Mouse (Mus musculus) kidney, embryonic 16.5 days (tissue): ENCODE results near the gene Nup107. TPM values are rescaled to one million over a fixed set of nuclear protein-coding genes. Genes with fewer than 3 reads are reported as not detected.
"Not testable (repeated sequence)": the region's sequence is repeated elsewhere in the genome, so short reads cannot be mapped to it uniquely, and the experiment has no call there.

ENCODE experiments used
- ATAC-seq: fragments of 200-750 bp; cut with Nextera tagmentation; 2 replicates; pipeline ENCODE4 v1.8.0; 2017; ENCODE audit warnings: moderate TSS enrichment; ENCODE audit not compliant: low FRiP score, low TSS enrichment
- H3K27ac ChIP-seq: fragments of 300-500 bp; sonication (generic); 2 replicates; pipeline ENCODE4 v1.5.1; 2014; ENCODE audit warnings: low read length
- H3K27me3 ChIP-seq: fragments of 300-500 bp; sonication (generic); 2 replicates; pipeline ENCODE4 v1.6.1; 2014; ENCODE audit warnings: low read length, control low read depth, mixed read lengths; ENCODE audit not compliant: insufficient read depth
- H3K36me3 ChIP-seq: fragments of 300-500 bp; sonication (generic); 2 replicates; pipeline ENCODE4 v1.6.1; 2014; ENCODE audit warnings: low read length, control low read depth, mixed read lengths; ENCODE audit not compliant: insufficient read depth
- H3K4me1 ChIP-seq: fragments of 300-500 bp; sonication (generic); 2 replicates; pipeline ENCODE4 v1.6.1; 2014; ENCODE audit warnings: low read length, control low read depth, mixed read lengths; ENCODE audit not compliant: insufficient read depth
- H3K4me2 ChIP-seq: fragments of 300-500 bp; sonication (generic); replicated peaks from 2 replicates; pipeline ENCODE4 v1.6.1; 2014; ENCODE audit warnings: low read depth, low read length
- H3K4me3 ChIP-seq: fragments of 300-500 bp; sonication (generic); 2 replicates; pipeline ENCODE4 v1.5.1; 2014; ENCODE audit warnings: mild to moderate bottlenecking, low read length
- H3K9ac ChIP-seq: fragments of 300-500 bp; sonication (generic); replicated peaks from 2 replicates; pipeline ENCODE4 v1.6.1; 2014; ENCODE audit warnings: low read length
- H3K9me3 ChIP-seq: fragments of 300-500 bp; sonication (generic); 2 replicates; pipeline ENCODE4 v1.6.1; 2016; ENCODE audit warnings: low read length, control low read depth
- WGBS: fragments of 180-500 bp; shearing (Covaris S2); extraction: QIAGEN DNeasy Blood & Tissue Kit; methylation state at CpG from one replicate; pipeline ENCODE4 v1.1.7; 2014; 5-methylcytosine and 5-hydroxymethylcytosine counted together
- polyA plus RNA-seq: library from polyadenylated mRNA; unstranded; fragments of >200 nt; fragmentation: Nextera tagmentation; extraction: Ambion mirVana; gene quantifications from 2 replicates; pipeline ENCODE4 v1.2.1, GENCODE M21; 2015

Nup107 gene
- polyA plus RNA-seq, 1 experiment from 2014 or later: 64.8 TPM

DNA sequence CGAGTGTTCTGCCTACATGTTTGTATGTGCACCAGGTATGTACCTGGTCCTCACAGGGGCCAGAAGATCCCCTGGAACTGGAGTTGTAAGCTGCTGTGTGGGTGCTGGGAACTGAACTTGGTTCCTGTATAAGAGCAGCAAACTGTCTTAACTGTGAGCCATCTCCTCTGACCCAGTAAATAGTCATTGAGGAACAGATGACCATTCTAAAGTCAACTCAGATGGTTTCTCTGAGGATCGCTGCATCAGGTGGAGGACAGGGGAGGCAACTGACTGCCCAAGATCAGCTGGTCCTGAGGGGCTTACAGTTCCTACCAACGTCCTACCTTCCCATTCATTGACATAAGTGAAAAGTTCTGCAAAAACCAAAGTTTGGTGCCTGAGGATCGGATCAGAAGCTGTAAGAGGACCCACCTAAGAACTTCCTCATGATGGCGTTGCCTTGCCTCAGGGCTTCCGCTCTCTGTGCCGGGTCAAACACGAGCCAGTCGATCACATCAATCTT lies 31.6 kb downstream of the Nup107 start:
- H3K9ac ChIP-seq: no peak overlapping the region
- H3K9me3 ChIP-seq: no peaks in the 10 kb centered on the region
- H3K4me2 ChIP-seq: no peak overlapping the region
- 95% methylated on average over 9 of the region's 9 CpGs for WGBS
- H3K36me3 ChIP-seq: peaks cover 85% of the 10 kb centered on the region
- ATAC-seq: no peak
- H3K4me3 ChIP-seq: no peak overlapping the region
- H3K27ac ChIP-seq: no peak overlapping the region
- H3K27me3 ChIP-seq: no peaks in the 10 kb centered on the region
- H3K4me1 ChIP-seq: no peaks in the 10 kb centered on the region

DNA sequence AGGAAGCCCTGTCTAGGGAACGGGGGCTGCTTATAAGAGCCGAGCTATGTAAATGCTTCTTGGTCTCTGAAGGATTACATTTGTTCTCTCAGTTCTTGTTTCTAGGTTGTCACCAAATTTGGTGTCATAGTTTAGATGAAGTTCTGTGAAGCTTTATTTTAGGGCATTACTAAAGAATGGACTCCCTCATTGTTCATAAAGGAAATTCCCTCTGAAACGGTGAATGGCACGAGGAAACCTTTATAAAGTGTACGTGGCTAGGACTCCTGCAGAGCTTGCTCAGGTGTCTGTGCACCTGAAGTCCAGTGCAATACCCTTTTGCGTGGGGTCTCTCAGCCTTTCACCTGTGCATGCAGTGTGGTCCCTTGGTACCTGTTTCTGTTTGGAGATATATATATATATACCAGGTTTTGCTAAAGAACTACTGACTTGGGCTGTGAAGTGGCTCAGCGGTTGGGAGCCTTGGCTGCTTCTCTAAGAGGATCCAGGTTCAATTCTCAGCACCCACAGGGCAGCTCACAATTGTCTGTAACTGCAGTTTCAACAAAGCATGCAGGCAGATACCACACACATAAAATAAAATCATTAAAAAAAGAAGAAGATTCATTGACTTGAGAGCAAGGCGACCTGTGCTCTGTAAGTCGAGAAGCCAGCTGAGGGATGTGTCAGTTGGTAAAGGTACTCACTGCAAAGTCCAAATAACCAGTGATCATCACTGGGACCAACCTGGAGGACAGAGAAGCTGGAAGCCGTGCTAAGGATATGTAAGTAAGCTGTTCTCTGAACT lies 32.5 kb downstream of the Nup107 start:
- Histone ChIP-seq H3K9ac (no peak overlapping the region), H3K4me2 (no peak overlapping the region), H3K36me3 (peaks cover 86% of the 10 kb centered on the region), H3K27ac (no peak overlapping the region), H3K27me3 (no peaks in the 10 kb centered on the region), H3K9me3 (no peaks in the 10 kb centered on the region), H3K4me3 (no peak overlapping the region), H3K4me1 (no peaks in the 10 kb centered on the region)
- ATAC-seq: no peak
- 91% methylated on average over 10 of the region's 10 CpGs for WGBS

DNA sequence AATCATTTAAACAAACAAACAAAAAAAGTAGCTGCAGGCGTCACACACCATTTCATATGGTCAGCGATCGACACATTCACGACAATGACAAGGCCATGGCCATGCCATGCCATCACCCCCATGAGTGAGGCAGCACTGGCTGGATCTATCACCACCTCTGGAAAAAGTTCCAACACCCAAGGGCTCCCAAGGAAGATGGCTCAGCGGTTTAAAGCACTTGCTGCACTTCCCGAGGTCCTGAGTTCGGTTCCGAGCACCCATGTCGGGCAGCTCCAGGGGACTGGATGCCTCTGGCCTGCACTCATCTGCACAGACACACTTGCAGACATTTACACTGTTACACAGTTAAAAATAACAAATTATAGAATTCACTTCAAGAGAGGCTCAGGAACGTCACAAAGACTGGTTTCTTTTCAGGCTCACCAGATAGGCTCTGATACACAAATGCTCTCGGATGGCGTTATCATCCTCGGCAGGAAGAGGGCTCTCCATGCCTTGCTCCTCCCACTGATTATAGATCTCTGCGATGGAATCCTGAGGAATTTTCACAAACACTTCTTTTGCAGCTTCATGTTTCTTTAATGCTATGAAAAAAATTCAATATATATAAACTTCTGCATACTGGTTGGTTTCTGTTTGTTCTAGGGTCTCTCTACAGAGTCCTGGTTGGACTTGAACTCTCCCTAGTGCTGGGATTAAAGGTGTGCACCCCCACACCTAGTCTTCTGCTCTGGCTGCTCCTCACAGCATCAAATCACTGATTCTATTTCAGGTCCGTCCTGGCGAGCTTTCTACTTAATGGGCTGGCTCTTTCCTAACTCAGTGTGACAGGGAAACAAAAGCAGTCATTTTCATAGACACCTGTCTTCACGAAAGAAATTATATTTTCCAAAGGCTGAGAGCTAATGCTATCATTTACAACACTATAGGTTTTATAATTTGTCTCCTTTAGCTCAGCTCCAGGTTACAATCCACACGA lies 33.5 kb downstream of the Nup107 start:
- H3K36me3 ChIP-seq: peaks cover 87% of the 10 kb centered on the region
- WGBS: 89% methylated on average over 18 of the region's 18 CpGs

DNA sequence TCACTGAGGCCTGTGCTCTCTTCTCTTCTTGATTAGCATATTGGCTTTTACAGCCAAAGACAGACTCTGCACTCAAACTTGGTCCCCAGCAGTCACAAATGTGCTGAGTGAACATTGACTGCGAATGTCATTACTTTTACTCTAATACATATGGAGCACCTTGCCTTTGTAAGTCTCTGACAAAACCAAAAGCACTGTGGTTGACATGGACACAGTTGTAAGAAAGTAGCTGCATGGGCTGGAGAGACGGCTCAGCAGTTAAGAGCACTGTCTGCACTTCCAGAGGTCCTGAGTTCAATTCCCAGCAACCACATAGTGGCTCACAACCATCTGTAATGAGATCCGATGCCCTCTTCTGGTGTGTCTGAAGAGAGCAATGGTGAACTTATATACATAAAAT lies 34.2 kb downstream of the Nup107 start:
- H3K27ac ChIP-seq, H3K4me1 ChIP-seq, ATAC-seq, H3K4me2 ChIP-seq, H3K9me3 ChIP-seq, H3K9ac ChIP-seq, H3K4me3 ChIP-seq, H3K27me3 ChIP-seq: not testable (repeated sequence)
- H3K36me3 ChIP-seq: peaks cover 82% of the 10 kb centered on the region
- WGBS: 96% methylated on average over 3 of the region's 3 CpGs

More for the DNA sequence above, 33.5 kb downstream of the Nup107 start:
- ATAC-seq: no peak
- Histone ChIP-seq H3K9me3 (no peaks in the 10 kb centered on the region), H3K27ac (no peak overlapping the region), H3K4me2 (no peak overlapping the region), H3K4me1 (no peaks in the 10 kb centered on the region), H3K4me3 (no peak overlapping the region), H3K27me3 (no peaks in the 10 kb centered on the region), H3K9ac (no peak overlapping the region)

DNA sequence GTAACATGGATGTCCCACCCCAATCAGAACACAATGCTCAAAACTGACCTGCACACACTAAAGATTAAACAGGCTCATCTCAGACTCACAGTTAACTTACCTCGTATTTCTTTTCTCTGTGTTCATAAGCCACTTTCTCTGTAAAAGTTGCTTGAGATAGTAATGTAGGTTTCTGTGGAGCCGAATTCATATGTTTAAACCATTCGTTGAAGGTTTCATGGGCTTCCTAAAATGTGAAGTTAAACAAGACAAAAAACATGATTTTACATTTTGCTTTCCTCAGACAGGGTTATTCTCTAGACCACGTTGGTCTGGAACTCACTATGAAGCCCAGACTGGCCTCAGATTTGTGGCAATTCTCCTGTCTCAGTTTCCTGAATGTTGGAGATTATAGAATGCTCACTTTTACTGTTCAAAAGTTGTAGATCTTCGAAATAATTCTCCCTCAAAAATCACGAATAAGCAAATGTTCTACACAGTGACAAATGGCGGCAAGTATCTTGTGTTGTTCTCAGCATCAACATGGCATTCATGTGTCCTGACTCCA lies 34.6 kb downstream of the Nup107 start:
- H3K27me3 ChIP-seq: no peaks in the 10 kb centered on the region
- H3K27ac ChIP-seq: no peak overlapping the region
- H3K36me3 ChIP-seq: peaks cover 79% of the 10 kb centered on the region
- ATAC-seq: no peak
- H3K4me3 ChIP-seq: no peak overlapping the region
- H3K9me3 ChIP-seq: no peaks in the 10 kb centered on the region
- no peaks in the 10 kb centered on the region for H3K4me1 ChIP-seq
- no peak overlapping the region for H3K9ac ChIP-seq
- H3K4me2 ChIP-seq: no peak overlapping the region
- WGBS: 96% methylated on average over 7 of the region's 7 CpGs

DNA sequence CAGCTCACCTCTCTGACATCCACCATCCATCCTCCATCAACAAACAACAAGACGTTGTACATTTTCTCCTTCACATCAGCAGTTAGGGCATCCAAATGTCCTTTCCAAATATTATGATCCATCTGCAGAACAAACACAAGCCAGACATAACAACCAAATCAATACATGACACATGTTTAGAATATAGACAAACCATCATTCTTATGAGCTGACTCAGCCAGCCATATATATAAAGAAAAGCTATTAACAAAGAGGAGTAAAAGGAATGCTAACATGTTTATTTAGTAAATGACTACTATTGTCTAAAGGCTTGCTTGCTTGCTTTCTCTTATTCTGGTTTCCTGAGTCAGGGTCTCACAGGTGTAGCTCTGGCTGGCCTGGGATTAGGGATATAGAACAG lies 35.2 kb downstream of the Nup107 start:
- Histone ChIP-seq H3K27me3 (no peaks in the 10 kb centered on the region), H3K9ac (no peak overlapping the region), H3K4me1 (no peaks in the 10 kb centered on the region), H3K36me3 (peaks cover 75% of the 10 kb centered on the region), H3K9me3 (no peaks in the 10 kb centered on the region), H3K27ac (no peak overlapping the region), H3K4me2 (no peak overlapping the region), H3K4me3 (no peak overlapping the region)
- 81% methylated on average over 1 of the region's 1 CpGs for WGBS
- ATAC-seq: no peak

DNA sequence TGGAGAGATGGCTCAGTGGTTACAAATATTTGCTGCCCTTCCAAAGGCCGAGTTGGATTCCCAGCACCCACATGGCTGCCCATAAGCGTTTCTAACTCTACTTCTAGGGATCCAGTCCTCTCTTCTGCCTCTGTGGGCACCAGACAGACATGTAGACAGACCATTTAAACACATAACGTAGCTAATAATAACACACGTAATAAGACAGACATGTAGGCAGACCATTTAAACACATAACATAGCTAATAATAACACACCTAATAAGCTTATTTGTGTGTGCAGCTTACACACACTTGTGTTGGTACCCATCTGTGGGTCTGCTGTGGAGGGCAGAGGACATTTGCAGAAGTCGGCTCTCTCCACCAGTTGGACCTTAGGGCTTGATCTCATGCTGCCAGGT lies 35.7 kb downstream of the Nup107 start:
- Histone ChIP-seq H3K9me3 (no peaks in the 10 kb centered on the region), H3K9ac (no peak overlapping the region), H3K27ac (no peak overlapping the region), H3K4me1 (no peaks in the 10 kb centered on the region), H3K4me3 (no peak overlapping the region), H3K4me2 (no peak overlapping the region), H3K36me3 (peaks cover 75% of the 10 kb centered on the region), H3K27me3 (no peaks in the 10 kb centered on the region)
- WGBS: 93% methylated on average over 5 of the region's 5 CpGs
- ATAC-seq: no peak

DNA sequence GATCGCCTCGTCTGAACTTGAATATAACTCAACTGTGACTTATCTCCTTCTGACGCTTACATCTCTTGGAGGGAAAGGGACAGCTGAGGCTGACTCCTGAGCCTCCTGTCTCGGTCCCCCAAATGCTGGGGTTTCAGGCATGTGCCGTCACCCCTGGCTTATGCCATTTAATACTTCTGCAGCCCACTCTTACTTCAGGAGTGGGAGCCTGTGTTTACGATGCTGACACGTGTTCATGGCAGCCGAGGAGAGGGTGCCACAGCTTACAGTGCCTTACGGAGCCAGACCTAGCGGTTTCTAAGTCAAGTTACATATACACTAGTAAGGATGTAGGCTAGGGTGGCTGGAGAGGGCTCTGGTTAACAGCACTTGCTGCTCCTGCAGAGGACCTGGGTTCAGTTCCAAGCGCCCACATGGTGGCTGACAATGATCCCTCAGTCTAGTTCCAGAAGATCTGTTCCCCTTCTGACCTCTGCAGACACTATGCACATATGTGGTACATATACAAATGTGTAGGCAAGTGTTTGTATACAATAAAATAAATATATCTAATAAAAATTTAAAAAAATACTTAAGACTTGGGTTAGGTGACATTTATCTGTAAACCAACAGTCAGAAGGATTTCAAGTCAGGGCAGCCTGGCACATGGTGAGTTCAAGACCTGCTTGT lies 36.6 kb downstream of the Nup107 start:
- no peak overlapping the region for H3K4me3 ChIP-seq
- WGBS: 87% methylated on average over 11 of the region's 11 CpGs
- H3K4me2 ChIP-seq: no peak overlapping the region
- H3K27me3 ChIP-seq: no peaks in the 10 kb centered on the region
- no peaks in the 10 kb centered on the region for H3K9me3 ChIP-seq
- ATAC-seq: no peak
- H3K4me1 ChIP-seq: no peaks in the 10 kb centered on the region
- no peak overlapping the region for H3K9ac ChIP-seq
- H3K27ac ChIP-seq: no peak overlapping the region
- peaks cover 75% of the 10 kb centered on the region for H3K36me3 ChIP-seq

DNA sequence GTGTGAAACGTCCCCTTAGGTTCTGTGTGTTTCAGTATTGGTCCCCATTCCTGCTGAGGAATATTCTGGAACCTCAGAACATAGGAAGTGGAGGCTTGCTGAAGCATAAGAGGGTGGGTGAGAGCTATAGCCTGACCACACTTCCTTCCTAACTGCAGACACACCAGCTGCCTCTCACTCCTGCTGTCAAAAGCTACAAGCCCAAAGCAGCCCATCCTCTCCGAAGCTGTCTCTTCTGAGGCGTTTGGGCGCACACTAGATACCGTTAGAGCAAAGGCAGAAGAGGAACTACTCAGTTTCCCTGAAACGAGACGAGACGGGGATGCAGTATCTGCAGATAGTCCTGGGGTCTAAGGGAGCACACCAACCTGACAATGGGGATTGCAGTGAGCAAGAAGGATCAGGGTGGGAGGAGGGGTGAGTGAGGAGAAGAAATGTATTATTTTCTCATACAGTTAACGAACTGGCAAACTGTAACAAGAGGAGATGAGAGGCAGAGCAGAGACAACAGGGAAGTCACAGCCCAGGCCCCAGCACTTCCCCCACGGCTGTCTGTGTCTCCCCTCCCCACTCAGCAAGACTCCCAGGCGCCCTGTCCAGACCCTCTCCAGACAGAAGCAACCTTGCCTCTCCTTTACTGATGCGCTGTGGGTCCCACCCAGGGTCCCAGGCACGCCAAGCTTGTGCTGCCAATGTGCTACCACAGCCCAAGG lies 37.3 kb downstream of the Nup107 start:
- no peaks in the 10 kb centered on the region for H3K27me3 ChIP-seq
- H3K9ac ChIP-seq: no peak overlapping the region
- no peak overlapping the region for H3K4me3 ChIP-seq
- H3K36me3 ChIP-seq: peaks cover 73% of the 10 kb centered on the region
- H3K9me3 ChIP-seq: no peaks in the 10 kb centered on the region
- 83% methylated on average over 13 of the region's 13 CpGs for WGBS
- H3K4me2 ChIP-seq: no peak overlapping the region
- no peak for ATAC-seq
- no peak overlapping the region for H3K27ac ChIP-seq
- H3K4me1 ChIP-seq: no peaks in the 10 kb centered on the region
